Mouse (Mus musculus) stomach, postnatal 0 days (tissue): ENCODE results near the gene Qdpr. TPM values are rescaled to one million over a fixed set of nuclear protein-coding genes. Genes with fewer than 3 reads are reported as not detected.

ENCODE experiments used
- ATAC-seq: fragments of 200-750 bp; cut with Nextera tagmentation; 2 replicates; pipeline ENCODE4 v1.8.0; 2017; ENCODE audit not compliant: low FRiP score, low TSS enrichment
- DNase-seq: peaks from one replicate; pipeline ENCODE4 v3.0.0-alpha.2; 2016; ENCODE audit warnings: low spot score
- H3K27ac ChIP-seq: fragments of 300-500 bp; sonication (generic); replicated peaks from 2 replicates; pipeline ENCODE4 v1.5.1; 2014; ENCODE audit warnings: mild to moderate bottlenecking, control low read depth
- H3K27me3 ChIP-seq: fragments of 300-500 bp; sonication (generic); 2 replicates; pipeline ENCODE4 v1.6.1; 2014; ENCODE audit warnings: low read length; ENCODE audit not compliant: control insufficient read depth, insufficient read depth
- H3K36me3 ChIP-seq: fragments of 300-500 bp; sonication (generic); 2 replicates; pipeline ENCODE4 v1.6.1; 2014; ENCODE audit warnings: low read length, mixed read lengths; ENCODE audit not compliant: control insufficient read depth, insufficient read depth
- H3K4me1 ChIP-seq: fragments of 300-500 bp; sonication (generic); replicated peaks from 2 replicates; pipeline ENCODE4 v1.6.1; 2014; ENCODE audit warnings: antibody characterized with exemption; ENCODE audit not compliant: control insufficient read depth, insufficient read depth
- H3K4me2 ChIP-seq: fragments of 300-500 bp; sonication (generic); replicated peaks from 2 replicates; pipeline ENCODE4 v1.6.1; 2014; ENCODE audit warnings: low read depth, mild to moderate bottlenecking, control low read depth, moderate library complexity
- H3K4me3 ChIP-seq: fragments of 300-500 bp; sonication (generic); 2 replicates; pipeline ENCODE4 v1.5.1; 2014; ENCODE audit warnings: low read depth, low read length, control low read depth
- H3K9ac ChIP-seq: fragments of 300-500 bp; sonication (generic); 2 replicates; pipeline ENCODE4 v1.6.1; 2014; ENCODE audit warnings: mild to moderate bottlenecking, low read length, control low read depth, mixed read lengths
- H3K9me3 ChIP-seq: fragments of 300-500 bp; sonication (generic); 2 replicates; pipeline ENCODE4 v1.6.1; 2016; ENCODE audit warnings: low read length; ENCODE audit not compliant: control insufficient read depth
- CTCF ChIP-seq: IDR thresholded peaks from 2 replicates; pipeline ENCODE4 v1.5.1; 2016; ENCODE audit warnings: antibody characterized with exemption, low read depth, mild to moderate bottlenecking, moderate library complexity
- EP300 ChIP-seq: optimal IDR thresholded peaks from 2 replicates; pipeline ENCODE3; 2016; ENCODE audit warnings: antibody characterized with exemption
- WGBS: fragments of 180-500 bp; shearing (Covaris S2); extraction: QIAGEN DNeasy Blood & Tissue Kit; methylation state at CpG from one replicate; pipeline ENCODE4 v1.1.7; 2014; 5-methylcytosine and 5-hydroxymethylcytosine counted together
- polyA plus RNA-seq: library from polyadenylated mRNA; unstranded; fragments of >200 nt; fragmentation: Nextera tagmentation; extraction: Ambion mirVana; gene quantifications from 2 replicates; pipeline ENCODE4 v1.2.1, GENCODE M21; 2015

Qdpr gene
- polyA plus RNA-seq, 1 experiment from 2014 or later, result 91.4 TPM

GRCm38 (mm10) chr5:45406129-45406528, 43.9 kb downstream of the Qdpr start:
- ATAC-seq (no peak), DNase-seq (no peak)
- Histone ChIP-seq H3K4me1 (no peaks in the 10 kb centered on the region), H3K27ac (no peak overlapping the region), H3K36me3 (no peaks in the 10 kb centered on the region), H3K9me3 (no peaks in the 10 kb centered on the region), H3K9ac (no peak overlapping the region), H3K27me3 (no peaks in the 10 kb centered on the region), H3K4me2 (no peak overlapping the region), H3K4me3 (no peak overlapping the region)
- 61% methylated on average over 2 of the region's 2 CpGs for WGBS
- no peak for TF ChIP-seq CTCF
- no peak for TF ChIP-seq EP300

GRCm38 (mm10) chr5:45402632-45403031, 47.4 kb downstream of the Qdpr start:
- H3K4me3 ChIP-seq, result no peak overlapping the region
- TF ChIP-seq CTCF, result peak; percentile 95
- TF ChIP-seq EP300, result no peak
- no peak overlapping the region for H3K9ac ChIP-seq
- H3K4me2 ChIP-seq, result no peak overlapping the region
- ATAC-seq (no peak), DNase-seq (peak; percentile 72)
- H3K9me3 ChIP-seq, result no peaks in the 10 kb centered on the region
- 16% methylated on average over 11 of the region's 11 CpGs for WGBS
- H3K27me3 ChIP-seq, result no peaks in the 10 kb centered on the region
- H3K36me3 ChIP-seq, result no peaks in the 10 kb centered on the region
- H3K4me1 ChIP-seq, result no peaks in the 10 kb centered on the region
- no peak overlapping the region for H3K27ac ChIP-seq

- no peaks in the 10 kb centered on the region for H3K9me3 ChIP-seq
- DNase-seq (no peak), ATAC-seq (no peak)
- 58% methylated on average over 2 of the region's 2 CpGs for WGBS
- no peaks in the 10 kb centered on the region for H3K4me1 ChIP-seq
- H3K36me3 ChIP-seq, result no peaks in the 10 kb centered on the region
- no peaks in the 10 kb centered on the region for H3K27me3 ChIP-seq
- TF ChIP-seq CTCF (no peak), EP300 (no peak)
- H3K27ac ChIP-seq, result no peak overlapping the region
- no peak overlapping the region for H3K4me2 ChIP-seq
- no peak overlapping the region for H3K4me3 ChIP-seq
- no peak overlapping the region for H3K9ac ChIP-seq
These were observed 65.8 kb downstream of the Qdpr start for GRCm38 (mm10) chr5:45384034-45384812.

Other genes with a start within 250 kb of the Qdpr start
- gene Clrn2, start 3.5 kb upstream of the Qdpr start, polyA plus RNA-seq, result not detected in 2 replicates
- 58.4 and 63.2 TPM in 2 replicates for gene Lap3, start 43.1 kb upstream of the Qdpr start, polyA plus RNA-seq
- 160 and 169 TPM in 2 replicates for gene Med28, start 70.0 kb upstream of the Qdpr start, polyA plus RNA-seq
- gene Fam184b, start 189.4 kb upstream of the Qdpr start, polyA plus RNA-seq, result 1.7 and 1.9 TPM in 2 replicates
- gene Ncapg, start 219.7 kb upstream of the Qdpr start, polyA plus RNA-seq, result 7.9 and 11.4 TPM in 2 replicates